Mouse (Mus musculus) frontal cortex, postnatal 36 days (tissue): ENCODE measurements at regions not wholly inside any gene's neighbourhood (a gene's known extent, or its start where the extent isn't known, plus 50 kb on each side); places are given as distances from the start of the nearest gene placed in this dataset.

ENCODE experiments used
- DNase-seq, 2 experiments: peaks; one replicate each; pipeline ENCODE4 v3.0.0; 2022; ENCODE audit warnings: low spot score in 2 of 2

DNA sequence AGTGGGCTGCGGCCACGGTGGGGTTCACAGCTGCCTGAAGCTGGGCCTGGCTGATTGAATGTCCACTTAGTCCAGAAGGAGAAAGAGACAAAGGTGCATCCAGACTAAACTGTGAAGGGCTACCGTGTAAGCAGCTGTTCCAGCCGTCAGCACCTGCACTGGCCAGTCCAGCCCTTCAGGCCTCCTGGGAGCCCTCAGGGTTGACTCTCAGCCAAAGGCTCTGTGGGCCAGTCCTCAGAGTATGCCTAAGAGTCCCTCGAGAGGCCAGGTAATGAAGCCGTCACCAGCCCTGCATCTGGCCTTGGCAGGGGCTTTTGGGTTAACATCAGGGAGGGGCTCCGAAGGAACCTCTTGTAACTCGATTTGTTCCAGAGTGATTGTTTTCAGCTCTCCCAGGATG, 187.4 kb downstream of the Gpd2 start:
- DNase-seq: no peak

GRCm38 (mm10) chr2:57425439-57425838, 188.0 kb downstream of the Gpd2 start:
- DNase-seq: no peak

GRCm38 (mm10) chr2:57450996-57451770, 213.7 kb downstream of the Gpd2 start:
- DNase-seq: peak in 1 of 2 experiments; percentile 11

DNA sequence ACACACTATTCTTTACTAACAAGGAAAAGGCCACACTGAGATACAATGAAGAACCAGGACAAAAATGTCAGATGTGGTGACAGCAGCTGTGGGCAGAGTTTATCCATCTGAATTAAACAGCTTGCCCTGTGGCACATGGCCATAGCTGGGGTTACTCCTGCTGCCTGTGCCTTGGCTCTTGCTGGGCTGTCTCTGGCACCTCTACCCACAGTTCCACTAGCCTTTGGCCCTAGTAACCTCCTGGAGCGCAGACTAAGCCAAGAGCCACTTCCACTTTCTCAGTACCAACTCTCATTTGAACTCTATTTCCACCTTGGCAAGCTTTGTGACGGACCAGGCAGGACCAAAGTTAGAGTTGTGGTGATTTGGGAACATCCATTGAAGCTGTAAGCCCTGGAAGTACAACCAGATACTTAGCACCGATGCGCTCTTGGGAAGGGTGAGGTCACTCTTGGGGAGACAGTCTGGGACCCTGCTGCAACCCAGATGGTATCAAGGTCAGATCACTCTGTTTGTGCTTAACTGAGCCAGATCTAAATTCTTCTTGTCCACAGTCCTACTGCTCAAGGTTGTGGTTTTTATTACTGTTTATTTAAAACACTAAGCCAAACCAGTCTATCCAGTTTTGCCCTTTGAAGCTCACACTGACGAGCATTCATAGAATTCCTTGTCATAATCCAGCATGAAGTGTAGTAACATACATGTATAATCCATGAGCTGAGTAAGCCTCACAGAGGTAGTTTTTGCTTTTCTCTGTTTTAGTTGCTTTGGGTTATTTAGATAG, 216.7 kb downstream of the Gpd2 start:
- DNase-seq: no peak

DNA sequence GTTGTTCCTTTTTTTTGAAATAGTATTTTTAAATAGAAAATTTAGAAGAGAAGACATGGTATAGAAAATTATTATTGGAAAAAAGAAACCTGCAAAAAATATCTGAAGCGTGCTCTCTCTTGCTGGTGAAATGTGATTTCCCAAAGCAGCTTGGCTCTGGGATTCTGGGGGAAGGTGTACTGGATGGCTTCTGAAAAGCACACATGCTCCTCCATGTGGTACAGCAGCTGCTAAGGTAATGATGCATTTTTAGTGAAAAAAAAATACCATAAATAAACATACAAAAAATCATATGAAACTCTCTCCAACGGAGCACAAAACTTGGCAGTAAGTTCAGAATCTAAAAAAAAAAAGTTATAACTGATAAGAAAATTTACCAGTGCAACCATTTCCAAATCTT, 222.5 kb downstream of the Gpd2 start:
- DNase-seq: no peak

GRCm38 (mm10) chr2:57473873-57474272, 236.4 kb downstream of the Gpd2 start:
- no peak for DNase-seq

DNA sequence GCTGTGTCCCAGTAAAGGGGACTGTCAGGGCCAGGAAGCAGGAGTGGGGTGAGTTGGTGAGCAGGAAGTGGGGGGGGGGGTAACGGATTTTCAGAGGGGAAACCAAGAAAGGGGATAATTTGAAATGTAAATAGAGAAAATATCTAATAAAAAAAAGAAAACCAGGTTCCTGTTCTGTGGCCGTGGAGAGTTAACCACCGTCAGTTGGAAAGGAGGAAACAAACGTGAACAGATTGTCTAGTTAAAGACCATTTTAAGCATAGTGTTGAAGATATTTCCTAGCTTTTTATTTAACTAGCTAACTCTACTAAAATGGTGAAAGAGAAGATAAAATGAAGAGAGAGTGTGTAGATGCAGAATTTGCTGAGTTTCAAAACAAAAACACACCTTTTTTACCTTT, 254.7 kb downstream of the Gpd2 start:
- DNase-seq: no peak

GRCm38 (mm10) chr2:57492914-57493621, 255.6 kb downstream of the Gpd2 start:
- DNase-seq: no peak

DNA sequence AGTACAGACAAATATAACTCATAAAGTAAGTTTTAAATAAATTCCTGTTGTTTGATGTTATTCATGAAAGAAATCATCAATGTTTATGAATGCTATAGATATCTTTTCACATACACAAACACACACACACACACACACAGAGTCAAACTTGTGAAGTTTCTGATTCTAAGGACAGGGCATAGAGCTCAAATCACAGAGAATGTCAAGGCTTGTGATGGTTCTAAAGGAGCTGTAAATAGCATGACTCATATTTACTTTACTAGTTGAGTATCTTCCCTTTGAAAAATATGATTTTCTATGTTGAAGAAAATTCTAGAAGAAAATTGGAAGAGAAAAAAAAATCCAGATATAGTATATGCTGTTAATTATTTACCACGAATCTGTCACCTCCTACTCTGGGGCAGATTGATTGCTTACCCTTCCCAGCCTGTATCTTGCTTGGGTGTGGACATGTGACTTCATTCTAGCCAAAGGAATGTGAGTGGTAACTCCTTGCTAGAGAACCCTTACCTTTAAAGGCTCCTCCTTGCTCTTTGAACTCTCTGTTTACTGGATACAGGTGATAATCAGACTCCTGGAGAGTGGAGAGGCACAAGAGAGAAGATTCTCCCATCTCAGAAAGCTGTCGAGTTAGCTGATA, 259.0 kb downstream of the Gpd2 start:
- no peak for DNase-seq

GRCm38 (mm10) chr2:57497933-57498332, 260.5 kb downstream of the Gpd2 start:
- no peak for DNase-seq

DNA sequence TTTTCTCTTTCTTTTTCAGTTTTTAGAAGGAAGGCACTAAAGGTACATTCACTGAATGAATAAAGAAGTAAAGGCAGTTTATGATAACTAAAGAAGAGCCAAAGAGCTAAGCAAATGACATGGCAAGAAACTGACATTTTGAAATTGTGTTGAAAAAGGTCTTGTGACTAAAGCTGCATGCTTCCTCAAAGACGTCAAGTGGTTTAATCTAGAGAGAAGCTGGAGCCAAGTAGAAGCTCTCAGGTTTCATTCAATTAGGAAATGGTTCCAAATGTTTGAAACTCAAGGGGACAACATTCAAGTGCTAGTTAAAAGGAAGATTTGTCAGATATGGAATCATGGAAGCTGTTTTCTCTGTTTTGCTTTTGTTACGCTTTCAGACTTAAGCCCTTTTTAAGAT, 267.2 kb downstream of the Gpd2 start:
- DNase-seq: no peak

- DNase-seq: no peak
These were observed 285.0 kb downstream of the Gpd2 start for GRCm38 (mm10) chr2:57522465-57522864.

DNA sequence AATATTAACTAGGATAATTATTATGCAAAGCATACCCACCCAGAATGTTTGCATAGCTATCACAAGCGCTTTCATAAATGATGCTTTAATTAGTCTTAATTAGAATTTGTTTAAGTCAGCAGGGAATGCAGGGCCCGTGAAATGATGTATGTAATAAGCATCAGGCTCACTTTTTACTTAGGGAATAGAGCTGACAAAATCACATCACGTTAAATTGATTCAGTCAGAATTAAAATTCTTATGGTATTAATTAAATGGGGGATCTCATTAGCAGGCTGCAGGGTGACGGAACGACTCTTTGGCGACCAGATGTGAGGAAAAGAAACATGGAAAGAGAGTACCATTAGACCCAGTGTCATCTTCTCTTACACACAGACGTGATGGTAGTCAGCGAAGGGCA, 285.5 kb downstream of the Gpd2 start:
- peak in 1 of 2 experiments; percentile 3 for DNase-seq

DNA sequence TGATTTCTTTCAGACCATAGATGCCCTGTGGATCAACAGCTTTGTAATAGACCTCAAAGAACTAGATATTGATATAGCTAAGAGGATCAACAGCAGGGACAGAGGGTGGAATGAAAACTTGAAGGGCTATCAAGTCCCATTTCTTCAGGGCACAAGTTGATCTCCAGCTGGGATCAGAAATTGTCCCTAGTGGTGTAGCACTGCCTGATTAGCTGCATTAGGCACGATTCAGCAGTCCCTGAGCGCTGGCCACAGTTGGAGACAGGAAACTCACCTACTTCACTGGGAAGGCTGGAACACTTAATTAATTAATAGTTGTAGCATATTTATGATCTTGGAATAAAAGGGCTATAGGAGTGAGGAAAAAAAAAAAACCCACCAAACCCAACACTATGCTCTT, 290.5 kb downstream of the Gpd2 start:
- no peak for DNase-seq

- DNase-seq: peak in 1 of 2 experiments; percentile 8
These were observed 302.4 kb downstream of the Gpd2 start for GRCm38 (mm10) chr2:57539842-57540241.

DNA sequence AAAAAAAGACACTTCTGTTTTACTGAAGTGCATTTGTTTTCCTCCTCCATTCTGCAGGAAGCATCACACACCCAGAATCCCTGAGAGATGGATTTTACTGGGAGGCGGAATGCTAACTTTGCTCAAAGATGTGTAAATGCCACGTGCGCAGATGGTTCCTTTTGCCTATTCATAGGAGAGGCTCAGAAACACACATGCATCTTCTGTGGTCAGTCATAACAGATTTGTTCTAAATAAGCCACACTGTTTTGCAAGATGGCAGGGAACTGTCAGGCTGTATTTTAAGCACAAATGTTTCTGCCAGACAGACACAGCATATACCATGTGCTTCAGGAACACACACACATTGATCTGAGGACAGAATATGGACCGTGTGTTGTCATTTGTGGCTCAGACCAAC, 327.8 kb downstream of the Gpd2 start:
- peak; percentile 4 to 58 for DNase-seq

GRCm38 (mm10) chr2:57566103-57566502, 328.7 kb downstream of the Gpd2 start:
- no peak for DNase-seq

GRCm38 (mm10) chr2:57567183-57567582, 329.7 kb downstream of the Gpd2 start:
- no peak for DNase-seq

- DNase-seq: no peak
These were observed 349.6 kb downstream of the Gpd2 start for GRCm38 (mm10) chr2:57587065-57587464.

DNA sequence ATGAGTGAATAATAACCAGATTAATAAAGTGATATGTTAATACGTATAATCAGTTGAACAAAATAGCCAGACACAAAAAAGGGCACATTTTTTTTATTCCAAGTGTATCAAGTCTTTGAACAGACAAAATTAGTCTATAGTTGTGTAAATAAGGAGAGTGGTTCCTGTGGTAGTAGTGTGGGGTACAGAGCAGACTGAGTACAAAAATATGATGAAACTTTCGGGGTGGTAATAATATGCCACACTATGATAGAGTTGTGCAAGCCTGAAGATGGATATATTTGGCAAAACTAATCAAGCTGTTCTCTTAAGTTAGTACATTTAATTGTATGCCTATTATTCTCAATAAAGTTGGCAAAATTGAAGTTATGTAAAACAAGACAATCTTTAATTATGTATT, 356.1 kb downstream of the Gpd2 start:
- no peak for DNase-seq

DNA sequence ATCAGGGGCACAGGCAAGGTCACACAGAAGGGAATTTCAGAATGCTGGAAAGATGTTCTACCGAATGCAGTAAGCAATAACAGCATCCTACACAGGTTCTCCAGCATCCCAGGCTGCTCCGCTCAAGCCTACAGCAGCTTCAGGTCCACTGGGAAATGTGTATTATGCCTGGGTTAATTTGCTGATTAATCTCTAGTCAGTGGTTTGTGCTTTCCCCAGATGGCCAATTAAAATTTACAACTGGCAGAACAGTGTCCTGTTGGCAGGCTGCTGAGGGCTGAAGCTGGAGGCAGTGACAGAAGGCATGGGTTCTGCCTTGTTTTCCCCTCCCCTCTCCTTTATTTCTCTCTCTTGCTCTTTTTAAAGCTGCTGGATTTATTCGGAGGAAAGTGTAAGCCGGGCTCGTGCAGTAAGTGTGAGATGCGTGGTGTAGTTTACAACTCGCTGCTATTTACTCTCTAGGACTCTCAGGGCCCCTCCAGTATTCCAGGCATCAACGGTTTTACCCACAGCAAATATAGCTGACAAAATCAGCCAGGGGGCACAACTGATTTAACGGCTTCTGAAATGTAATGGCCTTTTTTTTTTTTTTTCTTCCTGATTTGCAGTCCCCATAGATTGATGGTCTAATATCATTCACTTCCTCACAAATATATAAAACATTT, 360.4 kb downstream of the Gpd2 start:
- DNase-seq: peak in 1 of 2 experiments; percentile 1
